Mouse (Mus musculus) B cell, adult 67 days (primary cell): ENCODE measurements around the gene Stxbp5l. TPM values are rescaled to one million over a fixed set of nuclear protein-coding genes. Genes with fewer than 3 reads are reported as not detected.

Experiments
- total RNA-seq, 2 experiments: library from RNA; stranded (reverse); gene quantifications; 4 replicates each; pipeline ENCODE4 v1.2.4; 2023

The Stxbp5l gene
- total RNA-seq = not detected

DNA sequence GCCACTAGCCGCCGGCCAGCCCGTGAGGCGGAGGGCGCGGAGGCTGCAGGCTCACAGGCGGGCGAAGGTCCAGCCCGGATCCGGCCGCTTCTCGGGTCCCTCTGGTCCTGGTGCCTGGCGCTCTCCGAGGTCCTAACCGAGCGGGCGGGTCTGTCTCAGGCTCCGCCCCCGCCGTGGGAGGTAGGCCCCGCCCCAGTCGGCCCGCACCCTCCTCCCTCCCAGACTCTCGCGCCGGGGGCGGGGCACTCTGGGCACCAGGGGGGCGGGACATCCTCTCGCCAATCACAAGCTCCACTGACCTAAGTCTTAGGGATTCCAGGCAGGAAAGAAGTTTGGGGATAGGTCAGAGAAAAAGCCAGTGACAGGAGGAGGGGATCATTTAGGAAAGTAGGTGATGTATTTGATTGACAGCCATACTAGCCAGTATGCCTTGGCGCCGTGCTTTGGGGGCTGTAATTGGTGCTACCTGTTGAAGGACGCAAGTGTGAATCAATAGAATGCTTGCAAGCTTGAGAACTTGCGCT, at the start of gene Stxbp5l:
TSS of gene Stxbp5l (minus strand) at position 142 of the 524 bp plus-strand sequence.

Other genes starting within 250 kb of the Stxbp5l start
- 10 to 100 TPM; 19.1 to 21.9 TPM for gene Gtf2e1, start 154.8 kb upstream of the Stxbp5l start, total RNA-seq
- gene Rabl3, start 154.9 kb upstream of the Stxbp5l start, total RNA-seq = 10 to 100 TPM; 14.6 to 15.9 TPM
- gene Hgd, start 195.2 kb upstream of the Stxbp5l start, total RNA-seq = not detected